Mouse (Mus musculus): ENCODE data around the gene Nploc4. TPM values are rescaled to one million over a fixed set of nuclear protein-coding genes. Genes with fewer than 3 reads are reported as not detected.
"Not testable (repeated sequence)": the region's sequence is repeated elsewhere in the genome, so short reads cannot be mapped to it uniquely, and the experiment has no call there.

Nploc4 gene
- polyA plus RNA-seq, 1 experiment: 71.4 TPM

DNA sequence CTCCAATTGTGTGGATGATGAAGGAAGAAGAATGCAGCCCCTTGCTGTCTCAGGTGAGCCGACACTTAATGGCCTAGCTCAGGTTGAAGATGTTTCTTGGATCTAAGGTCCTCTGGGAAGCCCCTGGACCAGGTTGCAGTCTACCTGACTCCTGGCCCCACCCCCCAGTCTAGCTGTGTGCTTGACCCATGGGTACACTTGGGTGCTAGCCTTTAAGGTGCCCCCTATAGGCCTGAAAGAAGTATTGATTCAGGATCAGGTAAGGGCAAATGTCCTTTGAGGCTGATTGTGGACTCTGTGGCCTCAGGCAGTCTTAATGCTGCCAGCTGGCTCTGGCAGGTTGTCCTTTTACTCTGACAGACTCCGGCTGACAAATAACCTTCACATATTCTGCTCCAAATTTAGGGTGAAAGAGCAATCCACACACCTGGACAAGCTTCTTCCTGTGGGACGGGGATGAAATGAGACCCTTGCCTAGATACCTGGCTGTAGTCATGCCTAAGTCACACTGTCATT lies 5.3 kb upstream of the Nploc4 start:
- DNase-seq (ENCODE audit: low read depth): no peak

DNA sequence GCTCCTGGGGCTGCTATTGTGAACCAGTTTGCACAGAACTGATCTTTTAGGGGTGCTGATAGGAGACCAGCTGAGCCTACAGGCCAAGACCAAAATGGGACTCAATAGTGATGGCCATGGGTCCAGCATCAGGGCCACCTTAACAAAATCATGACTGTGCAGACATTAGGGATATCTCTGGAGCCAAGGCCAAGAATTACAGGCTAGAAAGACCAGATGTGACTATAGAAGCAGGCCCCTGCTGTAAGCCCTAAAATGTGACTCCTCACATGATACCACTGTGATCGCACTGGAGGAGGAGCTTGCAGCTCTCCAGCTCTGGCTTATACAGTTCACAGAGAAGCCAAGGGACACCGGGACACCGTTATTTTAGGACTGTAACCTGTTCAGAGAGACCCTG lies 4.8 kb upstream of the Nploc4 start, which contains the start of gene Tspan10:
Gene Tspan10, plus strand, starts transcription at position 301 of the 400 bp plus-strand sequence.
- no peak for DNase-seq (ENCODE audit: low read depth)

DNA sequence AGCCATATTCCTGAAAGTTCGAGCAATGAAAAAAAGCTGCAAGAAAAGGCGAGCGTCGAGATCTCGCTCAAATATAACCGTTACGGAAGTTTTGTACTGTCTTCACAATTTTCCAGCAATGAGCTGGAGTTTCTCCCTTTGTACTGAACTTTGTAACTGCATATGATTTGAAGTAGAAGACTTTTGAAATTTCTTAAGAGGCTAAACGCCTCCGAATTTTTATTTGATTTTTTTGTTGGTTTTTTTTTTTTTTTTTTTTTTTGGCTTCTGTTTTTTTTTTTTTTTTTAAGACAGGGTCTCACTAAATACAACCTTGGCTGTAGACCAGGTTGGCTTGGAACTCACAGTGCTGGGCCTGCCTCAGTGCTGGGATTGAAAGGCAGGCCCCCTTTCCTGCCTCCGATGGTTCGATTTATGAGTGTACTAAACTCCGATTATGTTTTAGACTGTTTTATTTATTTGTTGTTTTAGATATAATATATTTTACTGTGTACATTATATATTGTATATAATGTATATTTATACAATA lies 413 bp upstream of the Nploc4 start:
- DNase-seq (ENCODE audit: low read depth): no peak

DNA sequence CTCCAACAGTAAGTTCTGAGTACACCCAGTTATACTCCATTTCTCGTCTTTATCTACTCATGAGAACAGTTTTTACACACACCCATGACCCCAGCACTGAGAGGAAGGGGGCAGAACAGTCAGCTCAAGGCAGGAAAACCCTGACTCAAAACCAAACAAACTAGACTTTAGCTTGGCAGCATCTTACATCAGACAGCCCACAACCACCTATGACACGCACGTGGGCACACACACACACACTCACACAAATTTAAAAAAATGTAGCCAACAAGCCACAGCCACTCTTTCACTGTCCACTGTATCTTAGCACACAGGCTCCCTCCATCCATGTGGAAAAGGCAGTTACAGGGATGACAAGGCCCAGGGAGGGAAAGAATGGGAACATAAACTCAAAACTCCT lies 10.8 kb downstream of the Nploc4 start:
- no peak for DNase-seq (ENCODE audit: low read depth)

DNA sequence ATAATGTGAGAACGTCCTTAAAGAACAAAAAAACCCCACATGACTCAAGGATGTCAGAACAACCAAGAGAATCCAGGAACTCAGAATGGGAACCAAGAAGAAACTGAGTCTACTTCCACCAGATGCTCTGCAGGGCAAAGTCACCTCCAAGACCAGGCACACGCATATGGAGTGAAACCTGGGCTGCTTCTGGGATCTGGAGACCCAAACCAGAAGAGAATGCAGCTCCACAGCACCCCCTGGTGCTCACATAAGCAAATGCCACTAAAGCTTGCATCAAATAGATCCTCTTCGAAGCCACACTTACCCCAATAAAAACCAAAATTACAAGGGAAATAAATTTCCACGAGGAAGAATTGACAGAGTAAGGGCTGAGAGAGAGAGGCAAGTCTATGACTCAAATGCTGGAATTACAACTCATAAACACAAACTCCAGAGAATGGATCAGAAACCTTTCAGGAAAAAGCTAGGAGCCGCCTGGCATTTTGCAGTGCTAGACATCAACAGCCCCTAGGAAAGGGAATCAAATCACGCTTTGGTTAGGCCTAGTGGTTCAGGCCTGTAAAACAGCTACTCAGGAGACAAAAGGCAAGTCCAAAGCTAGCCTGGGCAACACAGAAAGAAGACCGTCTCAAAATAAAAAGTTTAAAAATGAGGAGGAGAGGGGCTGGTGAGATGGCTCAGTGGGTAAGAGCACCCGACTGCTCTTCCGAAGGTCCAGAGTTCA lies 13.8 kb downstream of the Nploc4 start:
- no peak for DNase-seq (ENCODE audit: low read depth)

DNA sequence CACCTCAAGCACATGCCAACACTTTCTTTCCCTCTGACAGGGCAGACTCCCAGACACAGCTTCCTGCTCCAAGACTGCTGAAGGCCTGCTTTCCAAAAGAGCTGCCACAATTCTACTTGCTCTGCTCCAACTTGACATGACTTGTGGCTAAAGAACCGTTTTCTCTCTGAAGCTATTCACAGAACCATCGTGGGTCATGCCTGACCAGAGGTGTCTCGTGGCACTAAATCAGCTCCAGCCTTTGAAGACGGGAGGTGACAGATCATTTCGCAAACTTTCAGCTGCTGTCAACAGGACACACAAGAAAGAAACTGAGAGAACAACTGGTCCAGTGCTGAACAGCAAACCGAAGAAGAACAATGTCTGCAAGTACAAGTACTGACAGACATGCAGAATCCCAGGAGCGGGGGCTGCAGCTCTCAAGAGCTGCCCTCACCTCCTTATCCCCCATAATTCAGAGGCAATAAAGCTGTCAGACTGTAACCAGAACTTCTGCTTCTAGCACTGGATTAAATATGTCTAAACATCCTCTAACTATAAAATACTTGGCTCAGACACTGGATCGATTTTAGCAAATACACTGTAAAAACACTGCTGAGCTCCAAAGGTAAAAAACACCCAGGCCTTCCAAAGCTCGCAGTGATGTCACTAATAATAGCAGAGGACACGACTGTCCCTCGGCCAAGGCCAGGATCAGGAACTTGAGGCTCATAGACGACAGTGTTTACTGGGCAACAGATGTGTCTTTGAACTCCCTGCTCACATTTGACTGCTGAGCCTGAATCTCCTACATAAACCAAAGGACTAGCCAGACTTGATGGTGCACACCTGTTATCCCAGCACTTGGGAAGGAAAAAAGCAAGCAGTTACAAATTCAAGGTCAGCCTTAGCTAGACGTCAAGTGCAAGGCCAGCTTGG lies 14.6 kb downstream of the Nploc4 start:
- peak; percentile 65 for DNase-seq (ENCODE audit: low read depth)

DNA sequence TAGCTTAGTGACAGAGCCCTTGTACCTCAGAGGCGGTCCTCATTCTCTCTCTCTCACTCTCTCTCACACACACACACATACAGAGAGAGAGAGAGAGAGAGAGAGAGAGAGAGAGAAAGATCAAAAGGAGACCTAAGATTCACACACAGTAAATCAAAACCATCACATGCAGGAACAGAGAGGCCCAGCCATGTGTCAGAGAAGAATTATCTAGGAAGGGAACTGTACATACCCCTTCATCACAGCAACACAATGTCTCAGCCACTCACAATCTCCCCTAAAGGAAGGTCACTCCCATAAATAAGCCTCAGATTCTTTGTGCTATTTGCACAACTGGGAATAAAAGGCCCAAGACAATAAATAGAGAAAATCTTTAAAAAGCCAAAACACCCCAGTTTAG lies 18.9 kb downstream of the Nploc4 start:
- no peak for DNase-seq (ENCODE audit: low read depth)

DNA sequence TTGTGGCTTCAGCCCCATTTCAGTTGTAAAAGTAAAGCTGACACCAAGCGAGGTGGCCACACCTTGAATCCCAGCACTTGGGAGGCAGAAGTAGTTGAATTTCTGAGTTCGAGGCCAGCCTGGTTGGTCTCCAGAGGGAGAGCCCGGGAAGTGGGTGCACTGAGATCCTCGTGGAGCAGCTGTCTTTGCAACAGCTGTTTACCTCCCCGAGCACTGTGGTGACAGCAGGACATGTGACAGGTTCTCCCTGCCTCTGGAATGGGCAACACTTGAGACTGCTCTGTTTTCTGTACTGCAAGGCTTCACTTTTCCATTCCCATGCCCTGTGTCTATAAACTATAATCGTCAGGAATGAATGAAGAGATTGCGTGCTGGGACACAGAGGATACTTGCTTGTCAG lies 19.7 kb downstream of the Nploc4 start:
- DNase-seq (ENCODE audit: low read depth): no peak

DNA sequence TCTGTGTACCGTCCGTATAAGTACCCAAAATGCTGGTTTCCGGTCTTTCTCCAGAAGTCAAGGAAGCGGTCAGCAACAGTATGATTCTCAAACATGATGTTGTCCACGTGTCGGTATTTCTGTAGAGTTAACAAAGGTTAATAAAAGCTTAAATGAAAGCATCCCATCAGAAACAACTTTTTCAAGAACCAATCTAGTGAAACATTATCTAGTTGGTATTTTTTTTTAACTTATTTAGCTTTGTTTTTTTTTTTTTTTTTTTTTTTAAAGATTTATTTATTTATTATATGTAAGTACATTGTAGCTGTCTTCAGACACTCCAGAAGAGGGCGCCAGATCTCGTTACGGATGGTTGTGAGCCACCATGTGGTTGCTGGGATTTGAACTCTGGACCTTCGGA lies 23.9 kb downstream of the Nploc4 start:
- DNase-seq (ENCODE audit: low read depth): not testable (repeated sequence)

DNA sequence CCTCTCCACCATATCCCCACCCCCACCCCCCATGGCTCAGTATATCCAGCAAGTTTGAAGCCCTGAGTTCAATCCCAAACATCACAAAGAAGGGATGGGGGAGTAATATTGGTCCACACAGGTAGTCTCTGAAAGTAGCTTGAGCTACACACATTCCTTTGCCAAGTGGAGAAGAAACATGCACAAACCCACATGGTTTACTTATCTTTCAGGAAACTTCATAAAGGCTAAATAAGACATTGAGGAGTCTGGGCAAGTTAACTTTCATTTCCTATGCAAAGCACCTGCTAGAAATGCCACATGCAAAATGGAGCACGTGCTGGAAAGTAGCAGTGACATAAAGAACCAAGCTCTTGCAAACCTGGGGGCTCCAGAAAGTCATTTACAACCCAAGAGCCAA lies 31.1 kb downstream of the Nploc4 start:
- no peak for DNase-seq (ENCODE audit: low read depth)

DNA sequence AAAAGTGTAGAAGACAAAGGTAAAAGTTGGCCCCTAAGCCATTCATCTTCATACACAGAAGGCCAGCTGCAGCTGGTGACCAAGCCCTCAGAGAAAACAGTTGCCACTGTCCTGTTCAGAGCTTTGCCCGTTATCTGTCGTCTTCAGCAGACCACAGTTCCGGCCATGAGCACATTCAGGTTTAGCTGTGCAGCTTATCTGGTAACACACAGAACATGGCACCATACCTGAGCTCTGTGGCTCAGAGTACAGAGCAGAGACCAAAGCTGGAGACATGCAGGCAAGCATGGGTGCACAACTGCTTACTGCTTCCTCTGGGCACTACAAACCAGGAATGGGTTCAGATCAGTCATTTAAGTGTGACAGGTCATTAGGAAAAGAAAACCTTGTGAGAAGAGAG lies 31.6 kb downstream of the Nploc4 start:
- DNase-seq (ENCODE audit: low read depth): no peak

DNA sequence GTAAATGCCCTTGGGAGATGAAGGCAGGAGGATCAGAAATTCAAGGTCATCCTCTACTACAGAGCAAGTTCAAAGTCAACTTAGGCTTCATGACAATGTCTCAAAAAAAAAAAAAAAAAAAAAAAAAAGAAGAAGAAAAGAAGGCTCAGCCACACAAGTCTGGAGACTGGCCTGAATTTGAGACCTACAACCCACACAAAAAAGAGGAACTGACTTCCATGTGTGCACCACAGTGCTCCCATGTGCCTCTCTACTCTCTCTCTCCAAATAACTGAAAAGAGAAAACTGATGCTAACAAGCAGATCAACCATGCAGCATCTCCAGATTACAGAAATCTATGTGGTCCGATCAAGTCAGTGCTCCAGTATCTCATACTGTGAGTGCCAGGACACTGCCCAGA lies 32.7 kb downstream of the Nploc4 start:
- no peak for DNase-seq (ENCODE audit: low read depth)

DNA sequence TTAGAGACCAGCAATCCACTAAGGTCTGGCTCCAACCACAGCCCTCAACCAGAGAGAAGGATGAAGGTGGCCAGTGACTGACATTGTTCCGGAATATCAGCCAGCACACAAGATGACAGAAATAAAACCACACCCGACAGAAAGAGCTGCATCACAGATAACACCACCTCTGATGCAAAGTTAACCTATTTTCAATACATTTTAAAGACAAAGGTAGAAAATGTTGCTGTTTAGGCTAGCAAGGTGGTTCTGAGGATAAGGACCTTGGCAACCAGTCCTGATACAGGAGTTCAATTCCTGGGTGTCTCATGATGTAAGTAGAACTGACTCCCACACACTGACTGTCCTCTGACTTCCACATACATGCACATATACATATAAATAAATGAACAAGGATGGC lies 38.2 kb downstream of the Nploc4 start:
- DNase-seq (ENCODE audit: low read depth): no peak

DNA sequence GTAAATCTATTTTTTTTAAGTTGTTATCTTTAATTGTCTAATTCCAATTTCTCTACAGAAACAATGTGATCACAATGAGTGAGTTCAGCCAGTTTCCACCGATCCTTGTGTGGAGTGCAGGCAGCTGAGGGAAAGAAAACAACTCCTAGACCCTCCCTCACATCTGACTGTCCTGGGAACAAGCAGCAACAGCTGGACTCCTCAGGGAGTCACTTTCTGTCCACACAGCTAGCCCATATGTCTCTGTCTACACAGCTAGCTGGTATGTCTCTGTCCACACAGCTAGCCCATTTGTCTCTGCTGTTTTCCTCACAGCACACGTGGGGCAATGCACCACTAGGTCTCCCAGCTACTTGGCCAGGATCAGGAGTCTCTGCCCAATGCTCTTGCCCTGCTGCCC lies 39.9 kb downstream of the Nploc4 start:
- no peak for DNase-seq (ENCODE audit: low read depth)

DNA sequence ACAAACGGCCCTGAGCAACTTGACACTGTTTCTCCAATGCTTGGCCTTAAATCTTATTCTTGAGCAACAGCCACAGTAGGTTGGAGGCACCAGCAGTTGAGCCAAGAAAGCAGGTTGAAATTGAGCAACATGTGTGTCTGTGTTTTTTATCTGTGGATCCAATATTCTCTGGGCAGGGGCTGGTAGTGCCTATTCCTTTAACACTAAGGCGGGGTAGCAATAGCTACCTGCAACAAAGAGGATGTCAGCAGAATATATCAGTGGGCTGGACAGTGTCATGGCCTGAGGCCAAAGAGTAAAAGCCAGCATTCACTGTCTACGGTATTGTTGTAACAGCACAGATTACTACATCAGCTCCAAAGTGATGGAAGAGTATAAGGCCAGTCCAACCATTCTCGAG lies 41.8 kb downstream of the Nploc4 start:
- DNase-seq (ENCODE audit: low read depth): peak; percentile 79

DNA sequence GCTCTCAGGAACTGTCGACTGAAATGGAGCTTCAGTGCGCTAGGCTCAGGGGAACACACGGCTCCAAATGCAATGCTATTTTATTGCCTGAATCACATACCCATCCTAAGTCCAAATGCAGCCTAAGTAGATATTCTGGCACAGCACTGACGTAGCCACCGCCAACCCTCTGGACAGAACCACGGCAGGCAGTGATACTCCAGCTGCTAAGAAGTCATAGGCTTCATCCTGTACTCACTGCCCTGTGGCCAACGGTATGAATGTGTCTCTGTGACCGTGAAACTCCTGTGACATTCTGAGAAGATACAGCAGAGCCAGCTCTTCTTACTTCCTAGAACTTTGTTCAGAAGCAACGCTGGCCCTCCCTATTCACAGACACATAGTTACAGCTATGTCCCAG lies 48.9 kb downstream of the Nploc4 start:
- no peak for DNase-seq (ENCODE audit: low read depth)

DNA sequence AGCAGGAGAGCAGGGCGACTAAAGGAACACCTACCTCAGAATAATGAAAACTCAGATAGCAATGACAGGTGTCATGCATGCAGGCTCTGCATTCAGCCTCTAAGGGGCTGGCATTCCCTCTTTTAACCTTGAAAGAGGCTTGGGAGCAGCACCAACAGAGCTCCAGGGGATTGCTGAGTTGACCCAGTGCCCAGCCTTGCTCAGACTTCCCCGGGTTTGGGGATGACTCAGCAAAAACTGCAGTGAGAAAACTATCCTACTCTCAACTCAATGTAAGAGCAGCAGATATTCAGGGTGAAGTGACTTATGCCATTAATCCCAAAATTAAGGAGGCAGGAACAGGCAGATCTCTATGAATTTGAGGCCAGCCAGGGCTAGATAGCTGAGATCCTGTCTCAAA lies 50.4 kb downstream of the Nploc4 start:
- DNase-seq (ENCODE audit: low read depth): no peak

DNA sequence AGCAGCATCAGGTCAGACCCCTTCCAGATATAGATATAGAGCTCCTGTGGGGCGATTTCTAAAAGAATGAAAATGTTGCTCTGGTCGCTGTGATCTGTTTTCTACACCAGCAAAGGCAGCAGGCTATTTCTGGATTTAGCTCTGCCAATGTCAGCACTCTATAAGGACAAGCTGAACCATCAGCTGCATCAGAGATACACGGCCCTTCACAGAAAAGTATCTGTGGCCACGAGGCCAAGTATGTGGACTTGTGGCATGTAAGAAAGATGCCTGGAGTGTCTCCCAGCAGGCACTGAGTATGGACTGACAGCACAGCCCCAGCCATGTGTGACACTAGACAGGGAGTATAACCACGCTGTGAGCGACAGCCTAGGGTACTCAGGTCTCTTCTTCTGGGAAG lies 50.9 kb downstream of the Nploc4 start:
- DNase-seq (ENCODE audit: low read depth): no peak

DNA sequence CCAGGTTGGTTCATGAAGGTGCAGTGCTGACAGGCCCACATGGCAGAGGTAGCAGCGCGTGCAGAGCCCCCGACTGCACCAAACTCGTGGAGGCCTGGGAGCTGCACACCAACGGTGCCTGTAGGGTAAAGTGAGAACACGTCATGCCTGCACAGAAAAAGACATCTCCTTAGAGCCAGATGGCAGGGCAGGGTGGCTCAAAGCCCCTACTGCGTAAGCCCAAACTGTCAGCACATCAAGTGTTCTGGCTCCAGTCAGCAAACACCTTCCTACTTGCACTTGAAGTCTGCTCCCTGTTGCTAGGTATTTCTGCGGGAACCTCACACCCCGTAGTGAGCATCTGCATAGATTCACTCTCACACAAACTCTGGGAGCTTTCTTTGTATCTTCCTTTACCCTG lies 55.0 kb downstream of the Nploc4 start:
- no peak for DNase-seq (ENCODE audit: low read depth)

DNA sequence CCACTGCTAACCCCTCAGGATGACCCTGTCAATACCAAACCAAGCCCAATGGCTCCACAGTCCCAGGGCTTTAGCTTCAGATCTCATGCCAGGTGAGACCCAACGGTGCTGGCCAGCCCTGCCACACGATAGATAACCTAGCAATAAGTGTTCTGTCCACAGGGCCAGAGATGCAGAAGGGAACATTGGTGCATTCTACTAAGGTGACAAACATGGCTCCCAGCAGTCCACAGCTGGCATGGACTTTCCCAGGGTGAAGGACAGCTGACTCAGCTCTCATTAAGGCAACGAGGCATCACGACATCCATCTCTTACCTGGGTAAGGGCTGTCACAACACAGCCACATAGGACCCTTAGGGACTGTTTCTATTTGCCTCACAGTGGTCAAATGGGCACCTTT lies 56.4 kb downstream of the Nploc4 start:
- no peak for DNase-seq (ENCODE audit: low read depth)

DNA sequence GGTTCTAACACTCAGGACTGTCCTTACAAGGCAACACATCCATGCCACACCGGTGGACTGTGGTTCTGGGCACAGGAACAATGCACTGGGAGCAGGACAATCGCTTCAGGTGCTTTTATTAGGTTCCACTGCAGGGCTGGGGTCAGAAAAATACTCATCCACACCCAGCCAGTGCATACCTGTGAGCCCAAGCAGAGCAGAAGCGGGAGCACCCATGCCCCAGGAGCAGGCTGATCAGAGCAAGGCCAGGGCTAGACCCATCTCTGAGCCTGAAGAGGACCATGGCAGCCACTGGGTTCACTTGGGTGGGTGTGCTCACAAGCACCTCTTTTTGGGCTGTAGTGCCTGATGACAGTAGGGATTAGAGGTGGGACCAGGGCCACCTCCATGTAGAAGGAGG lies 57.2 kb downstream of the Nploc4 start:
- DNase-seq (ENCODE audit: low read depth): no peak
